Mouse (Mus musculus): ENCODE measurements around the gene Zfp553.

GRCm38 (mm10) chr7:127218670-127219069 is 14.2 kb upstream of the Zfp553 start:
- TF ChIP-seq POLR2A (IDR thresholded peaks at IDR 0.05; ENCODE audit: insufficient read length, low read depth) (no peak), TCF3 (IDR thresholded peaks at IDR 0.05; ENCODE audit: insufficient read length, low read depth) (no peak), MYOD1 (IDR thresholded peaks at IDR 0.05; ENCODE audit: control insufficient read depth in 1 of 3, insufficient read length in 2 of 3, low read depth in 2 of 3) (no peak), MAX (IDR thresholded peaks at IDR 0.05; ENCODE audit: low read depth) (no peak), TCF12 (IDR thresholded peaks at IDR 0.05; ENCODE audit: insufficient read depth, poor library complexity, severe bottlenecking) (no peak), SRF (IDR thresholded peaks at IDR 0.05; ENCODE audit: control insufficient read depth, insufficient read length, low read depth) (no peak), POLR2AphosphoS2 (IDR thresholded peaks at IDR 0.05; ENCODE audit: insufficient read length, low read depth) (no peak), E2F4 (IDR thresholded peaks at IDR 0.05; ENCODE audit: insufficient read depth) (no peak), USF1 (IDR thresholded peaks at IDR 0.05; ENCODE audit: low read depth) (no peak)

Measured in myocyte (in vitro differentiated cells).